Mouse (Mus musculus): ENCODE measurements around the gene Slc15a3.

DNA sequence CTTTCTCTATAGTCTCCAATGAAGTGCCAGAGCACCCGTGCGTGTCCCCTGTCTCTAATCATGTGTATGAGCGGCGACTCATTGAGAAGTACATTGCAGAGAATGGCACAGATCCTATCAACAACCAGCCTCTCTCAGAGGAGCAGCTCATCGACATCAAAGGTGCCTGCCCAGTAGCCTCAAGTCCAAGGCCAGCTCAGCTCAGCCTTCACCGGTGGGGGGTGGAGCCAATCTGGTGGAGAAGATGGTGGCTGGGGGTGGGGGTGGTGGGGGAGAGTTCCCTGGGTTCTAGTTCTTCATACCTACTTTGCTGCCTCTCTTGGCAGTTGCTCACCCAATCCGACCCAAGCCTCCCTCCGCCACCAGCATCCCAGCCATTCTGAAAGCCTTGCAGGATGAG lies 58.0 kb downstream of the Slc15a3 start:
- TF ChIP-seq CTCF (IDR thresholded peaks at IDR 0.05; ENCODE audit: borderline replicate concordance, extremely low read depth, insufficient read depth, insufficient read length), result no peak
- TF ChIP-seq POLR2A (IDR thresholded peaks at IDR 0.05; ENCODE audit: borderline replicate concordance, extremely low read depth, insufficient read depth, insufficient read length, poor library complexity, severe bottlenecking), result no peak

Data from brain, embryonic 14.5 days (tissue).